Mouse (Mus musculus) MEL-GATA-1-ER (cell line): ENCODE measurements at regions not wholly inside any gene's neighbourhood (a gene's known extent, or its start where the extent isn't known, plus 50 kb on each side); places are given as distances from the start of the nearest gene placed in this dataset.
"Not testable (repeated sequence)": the region's sequence is repeated elsewhere in the genome, so short reads cannot be mapped to it uniquely, and the experiment has no call there.

ENCODE experiments used
- DNase-seq: peaks from one replicate; pipeline ENCODE4 v3.0.0-alpha.2; 2012; ENCODE audit warnings: low read depth; ENCODE audit errors: extremely low read depth

DNA sequence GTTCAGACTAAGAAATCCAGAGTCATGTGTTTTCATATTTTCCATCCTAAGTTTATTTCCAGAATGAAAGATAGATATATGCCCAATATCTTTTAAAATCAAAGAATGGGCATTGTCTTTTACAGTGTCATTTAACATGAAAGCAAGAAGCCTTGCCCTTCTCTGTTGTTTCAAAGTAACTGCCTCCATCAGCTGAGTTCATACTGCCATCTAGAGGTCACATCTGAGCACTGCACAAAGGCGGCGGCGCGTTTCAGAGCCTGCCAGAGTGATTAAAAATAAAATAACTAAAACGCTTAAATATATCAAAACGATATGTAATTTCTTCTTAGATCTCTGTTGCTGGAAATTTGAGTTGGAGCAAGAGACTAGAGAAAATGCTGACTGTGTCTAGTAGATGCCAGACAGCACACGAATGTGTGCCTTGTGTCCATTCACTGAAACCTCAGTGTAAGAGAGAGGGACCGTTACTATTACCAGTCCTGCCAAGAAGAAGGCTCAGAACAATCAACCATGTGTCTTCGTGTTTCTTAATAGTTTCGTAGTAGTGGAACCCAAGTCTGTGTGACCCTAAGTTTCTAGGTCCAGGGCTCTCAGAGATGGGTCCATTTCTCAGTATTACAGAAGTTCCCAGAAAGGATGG, 123.0 kb upstream of the Daam1 start:
- peak; percentile 16 for DNase-seq

DNA sequence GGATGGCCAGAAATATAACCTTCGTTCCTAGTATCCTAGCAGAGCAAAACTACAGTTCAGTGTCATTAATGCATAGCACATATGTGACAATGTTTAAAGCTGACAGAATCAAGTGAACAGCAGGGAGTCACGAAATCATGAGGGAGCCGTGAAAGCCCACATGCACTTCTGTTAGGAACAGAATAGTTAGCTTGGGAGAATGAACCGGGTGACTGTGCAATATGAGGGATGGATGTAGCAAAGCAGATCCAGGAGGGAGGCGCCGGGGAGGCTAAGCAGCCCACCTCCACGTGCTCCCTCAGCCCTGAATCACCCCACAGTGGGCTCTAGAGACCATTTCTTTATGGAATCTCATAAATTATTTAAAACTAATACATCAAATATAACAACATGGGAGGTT, 116.3 kb upstream of the Daam1 start:
- DNase-seq = no peak

DNA sequence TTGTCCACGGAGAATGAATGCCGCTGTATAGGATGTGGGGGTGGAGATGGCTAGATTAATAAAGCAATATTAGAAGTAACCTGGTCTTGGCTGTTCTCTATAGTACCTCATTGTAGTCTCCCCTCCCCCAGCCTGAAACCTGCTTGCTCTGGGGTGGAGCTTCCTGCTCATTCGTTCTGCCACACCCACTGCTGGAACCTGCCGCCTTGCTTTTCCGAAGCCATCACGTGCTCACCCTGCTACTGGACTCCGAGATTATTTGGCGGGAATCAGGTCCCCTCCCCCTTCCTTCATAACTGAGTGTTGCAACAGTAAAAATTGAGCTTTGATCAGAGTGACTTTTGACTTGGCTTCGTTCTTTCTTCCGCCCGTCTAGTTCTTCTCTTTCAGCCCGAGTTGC, 112.5 kb upstream of the Daam1 start:
- not testable (repeated sequence) for DNase-seq

DNA sequence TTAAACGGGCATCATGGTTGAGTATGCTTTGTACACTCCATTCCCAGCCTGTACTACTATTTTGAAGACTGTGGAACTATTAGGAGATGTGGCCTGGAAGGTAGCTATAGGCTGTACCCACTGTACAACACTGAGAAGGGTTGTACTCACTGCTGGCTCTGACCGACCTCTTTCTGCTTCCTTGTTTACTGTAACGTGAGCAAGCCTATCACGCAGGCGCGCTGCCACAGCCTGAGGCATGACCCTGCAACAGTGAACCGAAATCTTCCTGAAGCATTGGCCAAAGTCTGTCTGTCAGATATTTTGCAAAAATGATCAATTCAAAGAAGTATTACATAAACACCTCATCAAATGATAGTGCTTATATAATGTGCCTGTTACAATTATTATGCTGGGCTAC, 112.0 kb upstream of the Daam1 start:
- no peak for DNase-seq

DNA sequence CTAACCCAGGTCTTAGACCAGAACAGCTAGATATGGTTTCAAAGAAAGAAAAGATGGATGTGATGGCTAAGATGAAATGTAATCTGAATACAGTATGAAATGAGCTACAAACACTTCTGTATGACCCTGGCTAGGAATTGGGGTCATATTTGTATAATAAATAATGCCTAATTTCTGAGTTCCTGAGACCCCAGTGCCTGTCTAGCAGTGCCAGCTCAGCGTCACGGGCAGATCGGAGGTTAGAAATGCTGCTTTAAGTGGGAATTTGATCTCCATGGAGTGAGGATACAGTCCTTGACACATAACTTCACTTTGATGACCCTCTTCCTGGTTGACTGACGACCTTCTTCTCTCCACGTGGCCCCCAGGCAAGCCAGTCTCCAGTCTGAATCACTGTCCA, 105.7 kb upstream of the Daam1 start:
- no peak for DNase-seq

DNA sequence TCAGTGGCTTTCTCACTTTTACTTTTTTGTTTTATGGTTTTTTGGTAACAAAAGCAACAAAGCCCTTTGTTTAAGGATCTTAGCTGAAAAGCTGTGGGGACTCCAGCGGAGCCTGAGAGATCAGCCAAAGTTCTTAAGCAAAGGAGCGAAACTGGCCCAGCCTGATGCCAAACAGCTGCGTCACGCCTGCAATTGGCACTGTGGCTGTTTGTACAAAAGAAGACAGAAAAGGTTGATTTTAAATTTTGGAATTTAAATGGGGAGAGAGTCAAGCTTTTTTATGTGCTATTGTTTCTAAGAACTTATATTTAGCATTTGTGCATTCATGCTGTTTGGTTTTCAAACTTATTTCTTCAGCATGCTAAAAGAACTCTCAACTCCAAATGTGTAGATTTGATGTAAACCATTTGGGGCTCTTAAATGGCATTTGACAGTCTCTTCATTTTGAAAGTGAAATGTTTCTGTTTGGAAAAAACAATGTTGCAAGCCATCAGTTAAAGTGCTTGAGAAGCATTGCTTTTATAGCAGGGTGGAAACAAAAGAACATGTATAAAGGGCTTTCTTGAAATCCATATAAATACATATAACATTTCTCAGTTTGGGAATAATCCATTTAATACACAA, 105.1 kb upstream of the Daam1 start:
- DNase-seq = no peak

DNA sequence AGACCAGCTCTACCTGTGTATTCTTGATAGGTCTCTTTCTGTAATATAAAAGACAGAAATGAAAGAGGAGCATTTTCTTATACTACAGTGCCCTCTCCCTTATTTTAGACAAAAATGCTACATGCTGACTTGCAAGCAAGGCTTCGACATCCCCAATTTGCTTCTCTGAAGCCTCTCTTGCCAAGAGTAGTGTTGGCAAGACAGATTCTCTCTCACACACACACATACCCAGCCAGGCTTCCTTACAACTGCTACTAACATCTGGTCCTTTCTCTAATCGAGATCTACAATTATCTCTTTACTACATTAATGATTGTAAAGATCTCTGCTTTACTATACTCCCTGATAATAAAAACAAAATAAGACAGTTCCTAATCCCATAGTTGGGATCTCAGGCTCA, 87.5 kb upstream of the Daam1 start:
- DNase-seq = no peak

DNA sequence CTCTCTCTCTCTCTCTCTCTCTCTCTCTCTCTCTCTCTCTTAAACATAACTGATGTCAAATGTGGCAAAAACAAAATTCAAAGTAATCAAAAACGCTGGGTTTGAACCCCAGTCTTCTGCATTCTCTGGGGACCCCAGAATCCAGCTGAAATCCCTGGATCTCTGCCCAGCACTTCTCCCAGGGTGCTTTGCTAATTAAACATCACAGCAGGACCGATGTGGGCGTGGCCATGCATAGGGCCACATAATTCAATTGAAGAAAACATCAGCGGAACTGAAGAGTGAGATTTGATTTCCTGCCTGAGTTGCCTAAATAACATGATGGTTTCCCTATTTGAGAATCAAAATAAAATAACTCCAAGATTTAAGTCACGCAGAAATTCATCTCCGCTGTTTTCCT, 84.9 kb upstream of the Daam1 start:
- no peak for DNase-seq

DNA sequence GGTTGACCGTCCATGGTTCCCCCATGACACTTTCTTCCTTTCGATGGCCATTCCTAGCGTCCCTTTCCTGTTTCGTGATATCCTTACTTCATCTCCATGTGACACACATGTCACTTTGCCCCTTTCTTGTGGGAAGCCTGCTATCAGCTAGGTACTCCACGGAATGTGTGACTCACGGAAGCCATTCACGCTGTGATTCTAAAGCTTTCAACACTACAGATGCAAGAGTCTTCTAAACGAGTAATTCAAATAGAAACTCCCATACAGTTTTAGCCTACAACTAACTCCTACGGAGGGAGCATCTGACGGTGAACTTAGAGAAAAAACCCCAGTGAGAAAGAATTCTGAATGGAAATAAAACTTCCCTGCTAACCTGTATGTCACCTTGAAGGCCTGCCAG, 83.5 kb upstream of the Daam1 start:
- no peak for DNase-seq

DNA sequence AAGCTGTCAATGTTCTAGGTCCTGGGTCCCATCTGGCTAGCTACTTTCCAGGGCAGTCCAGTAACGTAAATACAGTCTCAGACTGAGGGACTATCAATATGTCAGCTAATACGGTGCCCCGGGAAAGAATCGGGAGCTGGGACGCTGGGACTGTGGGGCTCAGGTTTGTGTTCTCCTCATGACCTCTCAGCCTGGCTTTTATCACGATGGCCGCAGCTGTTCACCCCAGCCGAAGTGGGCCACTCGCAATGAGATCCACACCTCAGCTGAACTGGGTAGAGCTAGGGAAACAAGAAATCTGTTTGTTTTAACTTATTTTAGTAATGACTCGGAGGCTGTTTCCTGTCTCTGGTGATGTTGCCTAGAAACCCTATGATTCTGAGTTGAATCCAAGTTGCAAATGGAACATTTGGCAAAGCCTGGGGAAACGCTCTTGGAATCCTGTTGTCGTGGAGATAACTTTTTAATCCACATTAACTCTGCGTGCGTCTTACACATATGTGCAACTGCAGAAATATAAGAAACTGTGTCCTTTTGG, 83.0 kb upstream of the Daam1 start:
- no peak for DNase-seq

DNA sequence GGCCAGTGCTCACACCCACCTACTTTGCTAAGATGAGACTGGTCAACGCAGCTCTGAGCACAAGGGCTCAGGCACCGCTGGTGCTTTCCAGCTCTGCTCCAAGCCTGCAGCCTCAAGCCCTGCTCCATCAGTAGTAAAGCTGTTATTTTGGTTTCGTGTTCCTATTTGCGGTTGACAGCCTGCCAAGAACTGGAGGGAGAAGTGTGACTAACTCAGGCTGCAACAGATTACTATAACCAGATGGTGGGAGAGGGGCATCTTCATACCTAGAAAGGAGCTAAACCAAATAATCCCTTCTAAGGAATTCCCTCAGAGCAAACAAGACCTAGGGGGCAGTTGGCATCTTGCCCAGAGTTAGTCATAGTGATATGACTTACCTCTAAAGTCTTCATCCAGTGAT, 82.1 kb upstream of the Daam1 start:
- no peak for DNase-seq

DNA sequence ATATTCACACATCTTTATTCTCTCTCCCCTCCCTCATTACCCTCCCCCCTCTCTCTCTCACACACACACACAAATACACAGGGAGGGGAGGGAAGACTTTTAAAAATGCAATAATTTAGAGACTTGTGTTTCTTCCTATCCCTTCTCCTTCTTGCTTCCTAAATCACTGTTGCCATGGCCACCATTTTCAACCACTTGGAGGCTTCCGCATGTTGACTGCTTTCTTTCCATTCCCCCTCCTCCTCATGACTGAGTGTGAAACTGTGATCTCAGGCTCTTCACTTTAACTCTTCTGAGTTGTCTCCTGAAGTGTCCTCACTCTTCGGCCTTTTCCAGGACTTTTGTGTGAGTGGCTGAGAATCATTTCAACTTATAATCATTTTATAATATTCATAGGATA, 81.2 kb upstream of the Daam1 start:
- no peak for DNase-seq

DNA sequence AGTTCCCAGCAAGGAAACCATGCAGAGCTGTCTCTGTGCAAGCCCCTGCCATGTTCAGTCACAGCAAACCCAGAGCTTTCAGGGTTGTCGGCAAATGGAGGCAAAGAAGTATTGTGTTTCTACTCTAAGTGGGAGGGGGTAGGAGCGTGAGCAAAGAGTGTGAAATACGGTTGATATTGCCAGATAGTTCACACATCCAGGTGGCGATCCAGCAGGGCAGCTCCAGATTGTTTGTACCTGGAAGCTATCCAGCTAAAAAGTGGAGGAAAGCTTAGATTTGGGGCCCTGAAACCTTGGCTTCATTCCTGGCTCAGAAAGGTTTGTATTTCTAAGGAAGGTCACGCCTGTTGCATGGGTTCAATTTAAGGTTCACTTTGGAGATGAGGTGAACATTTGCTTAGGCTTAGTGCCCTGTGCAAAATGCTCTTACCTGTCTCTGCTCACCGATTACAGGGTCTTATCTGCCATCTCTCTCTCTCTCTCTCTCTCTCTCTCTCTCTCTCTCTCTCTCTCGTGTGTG, 78.1 kb upstream of the Daam1 start:
- DNase-seq = no peak

DNA sequence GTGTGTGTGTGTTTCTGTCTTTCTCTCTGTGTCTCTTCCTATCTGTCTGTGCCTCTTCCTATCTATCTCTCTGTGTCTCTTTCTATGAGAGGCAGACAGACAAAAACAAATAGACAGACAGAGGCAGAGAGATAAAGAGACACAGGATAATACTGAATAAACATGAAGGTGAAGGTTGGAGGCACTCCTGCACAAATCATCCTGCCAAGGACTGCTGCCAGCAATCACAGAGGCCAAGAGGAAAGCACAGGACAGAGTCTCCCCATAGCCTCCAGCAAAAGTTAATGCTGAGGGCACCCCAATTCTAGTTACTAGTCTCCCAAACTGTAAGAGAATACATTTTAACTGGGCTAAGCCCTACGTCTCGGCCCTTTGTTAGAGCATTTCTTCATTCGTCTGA, 77.6 kb upstream of the Daam1 start:
- no peak for DNase-seq

DNA sequence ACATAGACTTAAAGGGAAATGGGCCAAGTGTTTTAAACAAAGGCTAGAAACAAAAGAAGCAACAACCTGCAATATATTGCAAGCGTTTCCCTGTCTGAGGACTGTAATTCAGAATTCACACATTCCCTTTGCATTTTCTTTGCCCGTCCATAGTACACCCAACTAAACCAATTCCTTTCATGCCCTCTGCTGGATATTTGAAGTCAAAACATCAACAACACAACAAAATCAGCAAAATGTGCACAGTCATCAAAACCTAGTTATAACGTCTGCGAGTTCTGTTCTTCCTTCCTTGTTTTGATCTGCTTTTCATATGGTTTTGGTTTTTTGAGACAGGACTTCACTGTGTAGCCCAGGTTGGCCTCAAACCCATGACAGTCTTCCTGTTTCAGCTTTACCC, 67.7 kb upstream of the Daam1 start:
- DNase-seq = no peak

DNA sequence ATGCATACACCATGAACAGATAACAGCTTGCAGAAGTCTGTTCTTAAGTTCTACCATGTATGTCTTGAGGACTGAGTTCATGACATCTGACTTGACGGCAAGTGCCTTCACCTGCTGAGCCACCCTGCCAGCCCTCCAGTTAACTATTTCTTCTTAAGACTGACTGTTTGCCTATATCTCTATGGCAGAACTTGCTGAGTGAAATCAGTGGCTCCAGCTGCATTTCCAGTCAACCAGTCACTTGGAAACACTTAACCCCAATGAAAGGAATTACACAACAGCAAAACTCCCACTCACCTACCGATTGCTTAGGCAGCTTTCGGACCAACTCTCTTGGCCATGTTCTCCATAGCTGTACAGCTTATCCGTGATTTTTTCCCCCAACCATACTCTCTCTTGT, 64.8 kb upstream of the Daam1 start:
- DNase-seq = no peak

DNA sequence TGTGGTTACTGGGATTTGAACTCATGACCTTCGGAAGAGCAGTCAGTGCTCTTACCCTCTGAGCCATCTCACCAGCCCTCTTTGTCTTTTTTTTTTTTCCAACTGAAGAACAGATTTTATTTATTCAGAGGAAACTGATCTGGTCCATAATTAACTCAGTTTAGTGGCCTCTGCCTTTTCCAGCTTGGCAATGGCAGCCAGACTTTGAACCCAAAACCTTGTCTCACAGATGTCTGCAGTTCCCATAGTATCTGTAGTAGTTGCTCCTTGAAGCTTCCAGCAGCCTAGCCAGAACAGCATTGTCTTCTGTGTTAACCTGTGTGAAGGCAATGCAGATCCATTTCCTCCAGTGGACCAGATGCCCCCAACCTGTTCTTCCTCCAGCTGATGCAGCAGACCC, 64.2 kb upstream of the Daam1 start:
- no peak for DNase-seq

DNA sequence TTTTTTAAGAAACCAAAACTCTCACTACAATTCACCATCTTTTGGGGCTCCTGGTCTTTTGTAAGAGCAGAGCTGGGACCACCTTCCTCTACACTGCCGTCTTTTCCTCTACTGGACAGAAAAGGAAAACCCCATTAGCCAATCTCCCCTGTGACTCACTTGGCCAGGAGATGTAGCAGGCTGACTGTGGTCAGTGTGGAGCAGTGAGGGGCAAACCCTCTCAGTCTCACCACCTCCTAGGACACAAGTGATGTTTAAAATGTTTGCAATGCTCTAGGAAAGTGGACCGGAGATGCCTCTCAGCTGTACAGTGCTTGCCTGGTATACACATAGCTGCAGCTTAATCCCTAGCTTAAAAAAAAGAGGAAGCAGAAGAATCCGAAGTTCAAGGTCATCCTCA, 63.0 kb upstream of the Daam1 start:
- no peak for DNase-seq

DNA sequence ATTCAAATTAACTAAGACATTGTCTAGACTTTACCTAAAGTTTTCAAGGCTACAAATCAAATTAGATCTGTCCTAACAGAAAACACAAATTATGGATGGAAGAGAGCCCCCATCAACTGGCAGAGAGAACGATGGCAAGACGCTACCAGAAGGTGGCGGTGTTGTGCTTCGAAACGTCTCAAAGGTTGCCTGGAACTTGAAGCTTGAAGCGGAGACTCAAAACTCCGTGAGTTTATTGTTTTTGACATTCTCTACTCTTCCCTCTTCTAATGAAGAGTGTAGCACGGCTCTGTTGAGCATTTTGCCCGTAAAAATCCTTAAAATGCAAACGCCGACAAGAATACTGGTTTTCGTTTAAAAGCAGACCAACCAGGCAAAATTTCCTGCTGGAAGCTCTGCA, 62.4 kb upstream of the Daam1 start:
- peak; percentile 33 for DNase-seq

DNA sequence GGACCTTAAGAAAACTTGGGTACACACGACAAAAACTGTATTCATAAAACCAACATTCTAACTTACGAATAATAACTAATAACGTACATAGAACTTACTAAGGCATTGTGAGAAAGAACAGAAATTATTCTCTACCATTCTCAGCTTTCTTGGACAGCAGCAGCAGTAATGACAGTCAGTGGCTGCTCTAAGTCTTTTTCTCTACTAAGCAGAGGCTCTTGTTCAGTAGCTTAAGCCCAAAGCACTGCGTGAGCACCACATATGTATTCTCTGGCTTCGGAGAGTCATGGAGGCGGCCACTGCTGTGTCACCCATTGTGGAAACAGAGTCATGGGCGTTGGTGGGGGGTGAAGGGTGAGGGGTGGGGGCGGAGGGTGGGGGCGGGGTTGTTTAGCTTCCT, 62.0 kb upstream of the Daam1 start:
- no peak for DNase-seq

DNA sequence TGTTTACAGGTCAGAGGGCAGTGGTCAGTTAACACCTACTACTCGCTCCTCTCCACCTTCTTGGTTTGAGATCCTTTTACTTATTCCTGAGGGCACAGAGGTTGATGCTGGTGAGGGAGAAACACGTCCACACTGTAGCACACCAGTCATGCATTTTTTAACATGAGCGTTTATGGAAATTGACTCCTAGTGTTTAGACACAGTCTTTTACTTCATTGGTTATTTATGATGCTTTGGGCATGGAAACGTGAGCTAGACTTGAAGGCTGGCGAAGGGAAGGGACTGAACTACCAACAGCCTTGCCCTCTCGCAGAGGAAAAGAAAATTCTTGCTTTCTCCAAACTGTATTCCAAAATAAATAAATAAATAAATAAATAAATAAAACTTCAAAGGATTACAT, 61.6 kb upstream of the Daam1 start:
- DNase-seq = no peak

DNA sequence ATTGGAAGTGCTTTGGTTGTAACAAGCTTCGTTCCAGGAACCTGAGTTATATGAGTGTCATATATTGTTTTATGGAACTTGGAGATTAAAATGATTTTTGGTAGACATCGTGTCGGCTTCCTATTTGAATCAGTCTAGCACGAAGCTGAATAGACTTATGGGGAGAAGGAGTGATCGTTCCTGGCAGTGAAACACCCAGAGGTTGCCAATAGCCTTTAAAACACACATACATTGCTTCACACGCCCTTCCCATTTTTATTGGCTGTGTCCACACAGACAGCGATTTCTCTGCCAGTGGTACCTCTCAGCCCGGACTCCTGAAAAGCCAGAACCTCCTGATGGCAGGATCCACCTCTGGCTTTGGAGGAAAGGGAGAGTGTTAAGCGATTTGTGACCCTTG, 57.0 kb upstream of the Daam1 start:
- no peak for DNase-seq

DNA sequence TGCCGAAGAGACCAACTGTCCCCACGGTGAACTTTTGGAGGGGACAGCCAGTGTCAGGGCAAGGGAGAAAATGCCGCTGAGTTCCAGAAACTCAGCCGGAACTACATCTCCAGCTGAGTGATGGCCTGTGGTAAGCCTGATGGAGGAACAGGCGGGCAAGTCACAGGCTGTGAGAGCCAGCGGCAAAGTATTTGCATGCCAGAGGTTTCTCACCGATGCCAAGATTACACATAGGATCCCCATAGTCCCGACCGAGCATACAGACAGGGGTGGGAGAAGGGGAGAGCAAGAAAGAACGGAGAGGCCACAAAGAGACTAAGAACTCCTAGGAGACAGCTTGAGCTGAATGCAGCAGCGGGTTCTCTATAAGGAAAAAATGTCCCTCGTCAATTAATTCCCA, 55.8 kb upstream of the Daam1 start:
- DNase-seq = no peak
